Mouse (Mus musculus) right cerebral cortex, adult 18-20 months (tissue): ENCODE measurements around the gene Iqcf3.
"Not testable (repeated sequence)": the region's sequence is repeated elsewhere in the genome, so short reads cannot be mapped to it uniquely, and the experiment has no call there.

Experiments
- DNase-seq: peaks from one replicate; pipeline ENCODE4 v3.0.0; 2022; ENCODE audit warnings: mixed read lengths

The Iqcf3 gene

GRCm38 (mm10) chr9:106561531-106561930 lies at the start of gene Iqcf3:
Iqcf3 (minus strand) TSS chr9:106561631.
- no peak for DNase-seq

- DNase-seq = no peak
Observed at GRCm38 (mm10) chr9:106610727-106611126, 49.3 kb upstream of the Iqcf3 start.

- DNase-seq = peak; percentile 62
Observed at GRCm38 (mm10) chr9:106600546-106600945, 39.1 kb upstream of the Iqcf3 start.

- no peak for DNase-seq
Observed at GRCm38 (mm10) chr9:106598466-106598865, 37.0 kb upstream of the Iqcf3 start.

GRCm38 (mm10) chr9:106595836-106596235 lies 34.4 kb upstream of the Iqcf3 start:
- DNase-seq = peak; percentile 52

GRCm38 (mm10) chr9:106595402-106595801 lies 34.0 kb upstream of the Iqcf3 start:
- DNase-seq = not testable (repeated sequence)

GRCm38 (mm10) chr9:106592158-106592557 lies 30.7 kb upstream of the Iqcf3 start:
- DNase-seq = no peak

- DNase-seq = no peak
Observed at GRCm38 (mm10) chr9:106582552-106582951, 21.1 kb upstream of the Iqcf3 start.

GRCm38 (mm10) chr9:106580016-106580415 lies 18.6 kb upstream of the Iqcf3 start:
- DNase-seq = peak; percentile 18

GRCm38 (mm10) chr9:106576112-106576511 lies 14.7 kb upstream of the Iqcf3 start:
- no peak for DNase-seq

- DNase-seq = no peak
Observed at GRCm38 (mm10) chr9:106573366-106573765, 11.9 kb upstream of the Iqcf3 start.

GRCm38 (mm10) chr9:106572186-106572585 lies 10.8 kb upstream of the Iqcf3 start:
- DNase-seq = no peak

- no peak for DNase-seq
Observed at GRCm38 (mm10) chr9:106570896-106571295, 9.5 kb upstream of the Iqcf3 start, which contains the start of gene Iqcf4. Iqcf4 (minus strand) TSS chr9:106570996.

GRCm38 (mm10) chr9:106566437-106566836 lies 5.0 kb upstream of the Iqcf3 start:
- no peak for DNase-seq

GRCm38 (mm10) chr9:106564025-106564424 lies 2.6 kb upstream of the Iqcf3 start:
- DNase-seq = no peak

- no peak for DNase-seq
Observed at GRCm38 (mm10) chr9:106562291-106562690, 860 bp upstream of the Iqcf3 start.

- DNase-seq = peak; percentile 42
Observed at GRCm38 (mm10) chr9:106534975-106535374, 26.5 kb downstream of the Iqcf3 start.

- DNase-seq = no peak
Observed at GRCm38 (mm10) chr9:106534296-106534695, 27.1 kb downstream of the Iqcf3 start.

GRCm38 (mm10) chr9:106531833-106532232 lies 29.6 kb downstream of the Iqcf3 start:
- DNase-seq = peak; percentile 39

GRCm38 (mm10) chr9:106519909-106520308 lies 41.5 kb downstream of the Iqcf3 start:
- DNase-seq = no peak

- DNase-seq = no peak
Observed at GRCm38 (mm10) chr9:106519433-106519832, 42.0 kb downstream of the Iqcf3 start.

- DNase-seq = no peak
Observed at GRCm38 (mm10) chr9:106514273-106514672, 47.2 kb downstream of the Iqcf3 start, which contains the start of gene Iqcf5. Iqcf5 (plus strand) TSS chr9:106514573.

GRCm38 (mm10) chr9:106513566-106513965 lies 47.9 kb downstream of the Iqcf3 start:
- DNase-seq = no peak

- no peak for DNase-seq
Observed at GRCm38 (mm10) chr9:106512729-106513450, 48.5 kb downstream of the Iqcf3 start.

- peak; percentile 11 for DNase-seq
Observed at GRCm38 (mm10) chr9:106509356-106509755, 52.1 kb downstream of the Iqcf3 start.
